Mouse (Mus musculus): ENCODE results near the gene Olfr390. TPM values are rescaled to one million over a fixed set of nuclear protein-coding genes. Genes with fewer than 3 reads are reported as not detected.

Olfr390 gene
- not detected in 2 replicates for total RNA-seq (2014; fragmentation: Nextera tagmentation)
- total RNA-seq (2017): 0.11 and 0.12 TPM in 2 replicates
- not detected in 2 replicates for polyA plus RNA-seq (2012)

DNA sequence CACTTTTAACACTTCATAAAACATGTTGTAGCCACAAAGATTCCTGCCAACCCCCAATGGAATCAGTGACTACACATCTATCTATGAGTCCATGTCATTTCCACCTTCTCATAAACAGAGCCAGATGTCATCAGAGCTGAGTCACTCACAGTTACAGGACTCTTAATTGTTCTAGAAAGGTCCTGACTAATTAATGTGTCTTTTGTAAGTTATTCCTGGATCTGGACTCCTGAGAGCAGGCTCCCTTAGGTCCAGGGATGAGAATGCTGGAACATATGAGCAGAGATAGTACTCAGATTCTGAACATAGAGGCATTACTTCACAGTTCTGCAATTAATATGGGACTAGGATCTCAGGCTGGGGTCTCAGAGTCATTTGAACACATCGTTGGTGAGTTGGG is at the start of gene Olfr390:
TSS of gene Olfr390 (plus strand) at position 301 of the 400 bp plus-strand sequence.
- no peaks in the 10 kb centered on the region for H3K27me3 ChIP-seq (ENCODE audit: insufficient read depth, low read length)
- DNase-seq (ENCODE audit: low spot score) (no peak), ATAC-seq (ENCODE audit: extremely low read depth, insufficient number of reproducible peaks, low FRiP score, poor library complexity, severe bottlenecking) (no peak)
- H3K4me3 ChIP-seq (ENCODE audit: low read depth, low read length): no peak within 1 kb of the TSS
- no peak for TF ChIP-seq GATA2 (IDR thresholded peaks at IDR 0.05; ENCODE audit: borderline replicate concordance, low read depth, low read length)
- no peak for TF ChIP-seq POLR2AphosphoS5 (IDR thresholded peaks at IDR 0.05; ENCODE audit: insufficient replicate concordance, low read depth, low read length)
- TF ChIP-seq TAL1 (conservative IDR thresholded peaks at IDR 0.05; ENCODE audit: low read depth, low read length): no peak
- no peak for TF ChIP-seq GATA1 (IDR thresholded peaks at IDR 0.05; ENCODE audit: borderline replicate concordance, low read length)
- no peak for TF ChIP-seq CTCF (IDR thresholded peaks at IDR 0.05; ENCODE audit: low read depth, low read length)
- H3K36me3 ChIP-seq (replicated peaks): no peaks in the 10 kb centered on the region
- H3K9me3 ChIP-seq (replicated peaks): no peaks in the 10 kb centered on the region
- H3K4me1 ChIP-seq (ENCODE audit: insufficient read depth, low read depth, low read length): no peaks in the 10 kb centered on the region

DNA sequence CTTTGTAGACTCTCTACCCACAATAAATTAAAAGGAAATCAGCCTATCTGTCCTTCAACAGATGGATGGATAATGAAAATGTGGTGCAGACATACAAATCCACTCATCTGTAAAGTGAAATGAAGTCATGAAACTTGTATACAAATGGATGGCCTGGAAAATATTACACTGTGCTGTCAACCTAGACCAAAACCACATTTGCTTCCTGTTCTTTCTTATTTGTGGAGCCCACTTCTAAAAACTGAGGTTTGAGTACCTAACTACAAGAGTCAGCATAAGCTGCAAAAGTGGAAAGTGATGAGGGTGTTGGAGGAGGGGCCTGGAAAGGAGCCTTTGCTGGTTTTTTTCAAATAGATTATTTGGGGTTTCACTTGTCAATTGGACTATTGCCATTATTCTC is 23.6 kb upstream of the Olfr390 start:
- no peaks in the 10 kb centered on the region for H3K9me3 ChIP-seq (replicated peaks)
- H3K4me1 ChIP-seq (ENCODE audit: insufficient read depth, low read depth, low read length): no peaks in the 10 kb centered on the region
- TF ChIP-seq GATA1 (IDR thresholded peaks at IDR 0.05; ENCODE audit: borderline replicate concordance, low read length): no peak
- no peak for TF ChIP-seq TAL1 (conservative IDR thresholded peaks at IDR 0.05; ENCODE audit: low read depth, low read length)
- no peak for TF ChIP-seq POLR2AphosphoS5 (IDR thresholded peaks at IDR 0.05; ENCODE audit: insufficient replicate concordance, low read depth, low read length)
- no peak for DNase-seq (ENCODE audit: low spot score)
- no peak for ATAC-seq (ENCODE audit: extremely low read depth, insufficient number of reproducible peaks, low FRiP score, poor library complexity, severe bottlenecking)
- no peak overlapping the region for H3K4me3 ChIP-seq (ENCODE audit: low read depth, low read length)
- H3K36me3 ChIP-seq (replicated peaks): no peaks in the 10 kb centered on the region
- no peaks in the 10 kb centered on the region for H3K27me3 ChIP-seq (ENCODE audit: insufficient read depth, low read length)

DNA sequence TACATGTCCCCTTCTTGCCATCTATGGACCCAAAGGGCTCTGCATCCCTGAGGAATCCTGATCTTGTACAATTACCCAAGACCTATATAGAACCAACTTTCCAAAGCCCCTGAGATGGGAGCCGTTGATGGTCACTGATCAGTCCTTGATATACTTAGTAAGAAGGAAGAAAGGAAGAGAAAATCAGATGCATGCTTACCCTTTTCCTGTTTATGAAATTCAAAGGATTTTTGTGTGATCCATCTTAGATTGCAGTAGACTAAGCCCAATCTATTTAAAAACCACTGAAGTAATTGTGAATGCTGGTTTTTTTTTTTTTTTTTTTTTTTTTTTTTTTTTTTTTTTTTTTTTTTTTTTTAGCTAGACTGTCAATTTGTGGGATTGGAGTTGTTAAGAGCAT is 2.2 kb upstream of the Olfr390 start, which contains the start of gene Olfr389:
TSS of gene Olfr389 (minus strand) at position 101 of the 400 bp plus-strand sequence.
- ATAC-seq (ENCODE audit: extremely low read depth, insufficient number of reproducible peaks, low FRiP score, poor library complexity, severe bottlenecking): no peak
- H3K9me3 ChIP-seq (replicated peaks): no peaks in the 10 kb centered on the region
- H3K36me3 ChIP-seq (replicated peaks): no peaks in the 10 kb centered on the region
- no peak for DNase-seq (ENCODE audit: low spot score)
- H3K4me1 ChIP-seq (ENCODE audit: insufficient read depth, low read depth, low read length): no peaks in the 10 kb centered on the region
- no peak within 1 kb of the TSS for H3K4me3 ChIP-seq (ENCODE audit: low read depth, low read length)
- TF ChIP-seq CTCF (IDR thresholded peaks at IDR 0.05; ENCODE audit: low read depth, low read length) (no peak), TAL1 (conservative IDR thresholded peaks at IDR 0.05; ENCODE audit: low read depth, low read length) (no peak), POLR2AphosphoS5 (IDR thresholded peaks at IDR 0.05; ENCODE audit: insufficient replicate concordance, low read depth, low read length) (no peak), GATA1 (IDR thresholded peaks at IDR 0.05; ENCODE audit: borderline replicate concordance, low read length) (no peak), GATA2 (IDR thresholded peaks at IDR 0.05; ENCODE audit: borderline replicate concordance, low read depth, low read length) (no peak)
- no peaks in the 10 kb centered on the region for H3K27me3 ChIP-seq (ENCODE audit: insufficient read depth, low read length)

DNA sequence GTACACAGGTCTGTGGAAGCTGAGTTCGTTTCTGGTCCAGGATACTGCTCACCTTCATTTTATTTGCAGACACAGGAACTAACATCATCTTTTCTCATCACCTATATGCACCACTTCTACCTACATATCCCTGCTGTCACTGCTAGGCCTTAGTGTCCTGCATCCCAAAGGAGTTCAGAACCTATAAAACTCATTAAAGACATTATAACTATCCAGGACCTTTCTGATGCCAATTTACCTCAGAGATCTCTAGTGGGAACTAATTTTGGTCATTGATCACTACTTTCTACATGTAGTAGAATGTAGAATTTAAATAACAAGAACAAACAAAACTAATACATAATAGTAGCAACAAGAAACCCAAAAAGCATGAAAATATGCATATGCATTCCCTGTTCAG is 20.2 kb downstream of the Olfr390 start, which contains the start of gene Olfr391-ps:
TSS of gene Olfr391-ps (minus strand) at position 101 of the 400 bp plus-strand sequence.
- no peaks in the 10 kb centered on the region for H3K27me3 ChIP-seq (ENCODE audit: insufficient read depth, low read length)

DNA sequence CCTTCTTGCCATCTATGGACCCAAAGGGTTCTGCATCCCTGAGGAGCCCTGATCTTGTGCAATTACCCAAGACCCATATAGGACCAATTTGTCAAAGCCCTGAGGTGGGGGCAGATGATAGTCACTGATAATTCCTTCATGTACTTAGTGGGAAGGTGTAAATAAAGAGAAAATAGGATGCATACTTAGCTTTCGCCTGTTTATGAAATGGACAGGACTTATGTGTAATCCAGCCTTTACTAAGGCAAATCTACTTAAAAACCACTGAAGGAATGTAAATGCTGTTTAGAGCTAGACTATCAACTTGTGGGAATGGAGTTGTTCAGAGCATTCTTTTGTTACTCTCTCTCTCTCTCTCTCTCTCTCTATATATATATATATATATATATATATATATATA is 34.2 kb downstream of the Olfr390 start, which contains the start of gene Olfr392:
TSS of gene Olfr392 (minus strand) at position 101 of the 400 bp plus-strand sequence.
- Histone ChIP-seq H3K4me1 (ENCODE audit: insufficient read depth, low read depth, low read length) (no peaks in the 10 kb centered on the region), H3K9me3 (replicated peaks) (no peaks in the 10 kb centered on the region), H3K36me3 (replicated peaks) (no peaks in the 10 kb centered on the region), H3K4me3 (ENCODE audit: low read depth, low read length) (no peak within 1 kb of the TSS), H3K27me3 (ENCODE audit: insufficient read depth, low read length) (no peaks in the 10 kb centered on the region)
- DNase-seq (ENCODE audit: low spot score): no peak
- no peak for ATAC-seq (ENCODE audit: extremely low read depth, insufficient number of reproducible peaks, low FRiP score, poor library complexity, severe bottlenecking)
- TF ChIP-seq POLR2AphosphoS5 (IDR thresholded peaks at IDR 0.05; ENCODE audit: insufficient replicate concordance, low read depth, low read length) (no peak), TAL1 (conservative IDR thresholded peaks at IDR 0.05; ENCODE audit: low read depth, low read length) (no peak), GATA2 (IDR thresholded peaks at IDR 0.05; ENCODE audit: borderline replicate concordance, low read depth, low read length) (no peak), CTCF (IDR thresholded peaks at IDR 0.05; ENCODE audit: low read depth, low read length) (no peak), GATA1 (IDR thresholded peaks at IDR 0.05; ENCODE audit: borderline replicate concordance, low read length) (no peak)

More for the DNA sequence above, 20.2 kb downstream of the Olfr390 start, which contains the start of gene Olfr391-ps:
- Histone ChIP-seq H3K9me3 (replicated peaks) (no peaks in the 10 kb centered on the region), H3K4me3 (ENCODE audit: low read depth, low read length) (no peak within 1 kb of the TSS), H3K36me3 (replicated peaks) (no peaks in the 10 kb centered on the region), H3K4me1 (ENCODE audit: insufficient read depth, low read depth, low read length) (no peaks in the 10 kb centered on the region)
- DNase-seq (ENCODE audit: low spot score) (no peak), ATAC-seq (ENCODE audit: extremely low read depth, insufficient number of reproducible peaks, low FRiP score, poor library complexity, severe bottlenecking) (no peak)
- TF ChIP-seq POLR2AphosphoS5 (IDR thresholded peaks at IDR 0.05; ENCODE audit: insufficient replicate concordance, low read depth, low read length): no peak
- TF ChIP-seq TAL1 (conservative IDR thresholded peaks at IDR 0.05; ENCODE audit: low read depth, low read length): no peak
- no peak for TF ChIP-seq GATA1 (IDR thresholded peaks at IDR 0.05; ENCODE audit: borderline replicate concordance, low read length)
- TF ChIP-seq CTCF (IDR thresholded peaks at IDR 0.05; ENCODE audit: low read depth, low read length): no peak
- TF ChIP-seq GATA2 (IDR thresholded peaks at IDR 0.05; ENCODE audit: borderline replicate concordance, low read depth, low read length): no peak

Other genes starting within 250 kb of the Olfr390 start
- not detected in 2 replicates for gene Olfr385, start 190.0 kb upstream of the Olfr390 start, total RNA-seq (2014; fragmentation: Nextera tagmentation)
- 0.12 TPM in 1 of 2 replicates, not detected in the other for gene Olfr385, start 190.0 kb upstream of the Olfr390 start, total RNA-seq (2017)
- gene Olfr385, start 190.0 kb upstream of the Olfr390 start, polyA plus RNA-seq (2012): not detected in 2 replicates
- not detected in 2 replicates for gene Olfr384, start 184.4 kb upstream of the Olfr390 start, total RNA-seq (2014; fragmentation: Nextera tagmentation)
- 0.22 TPM in 1 of 2 replicates, not detected in the other for gene Olfr384, start 184.4 kb upstream of the Olfr390 start, total RNA-seq (2017)
- not detected in 2 replicates for gene Olfr384, start 184.4 kb upstream of the Olfr390 start, polyA plus RNA-seq (2012)
- gene Zfp735, start 94.2 kb upstream of the Olfr390 start, total RNA-seq (2014; fragmentation: Nextera tagmentation): not detected in 2 replicates
- 0.06 and 0.22 TPM in 2 replicates for gene Zfp735, start 94.2 kb upstream of the Olfr390 start, total RNA-seq (2017)
- not detected in 2 replicates for gene Zfp735, start 94.2 kb upstream of the Olfr390 start, polyA plus RNA-seq (2012)
- gene Olfr389, start 2.3 kb upstream of the Olfr390 start, total RNA-seq (2014; fragmentation: Nextera tagmentation): not detected in 2 replicates
- gene Olfr389, start 2.3 kb upstream of the Olfr390 start, total RNA-seq (2017): 0.05 and 0.12 TPM in 2 replicates
- gene Olfr389, start 2.3 kb upstream of the Olfr390 start, polyA plus RNA-seq (2012): not detected in 2 replicates
- not detected in 2 replicates for gene Olfr391-ps, start 20.1 kb downstream of the Olfr390 start, total RNA-seq (2014; fragmentation: Nextera tagmentation)
- gene Olfr391-ps, start 20.1 kb downstream of the Olfr390 start, total RNA-seq (2017): 0.11 TPM in 1 of 2 replicates, not detected in the other
- gene Olfr391-ps, start 20.1 kb downstream of the Olfr390 start, polyA plus RNA-seq (2012): not detected in 2 replicates
- not detected in 2 replicates for gene Olfr392, start 34.1 kb downstream of the Olfr390 start, total RNA-seq (2014; fragmentation: Nextera tagmentation)
- gene Olfr392, start 34.1 kb downstream of the Olfr390 start, total RNA-seq (2017): 0.06 and 0.11 TPM in 2 replicates
- not detected in 2 replicates for gene Olfr392, start 34.1 kb downstream of the Olfr390 start, polyA plus RNA-seq (2012)
- gene Olfr393, start 68.5 kb downstream of the Olfr390 start, total RNA-seq (2014; fragmentation: Nextera tagmentation): not detected in 2 replicates
- gene Olfr393, start 68.5 kb downstream of the Olfr390 start, total RNA-seq (2017): 0.22 TPM in 1 of 2 replicates, not detected in the other
- not detected in 2 replicates for gene Olfr393, start 68.5 kb downstream of the Olfr390 start, polyA plus RNA-seq (2012)
- gene Olfr394, start 107.8 kb downstream of the Olfr390 start, total RNA-seq (2014; fragmentation: Nextera tagmentation): not detected in 2 replicates
- gene Olfr394, start 107.8 kb downstream of the Olfr390 start, total RNA-seq (2017): under 0.01 and 0.05 TPM in 2 replicates
- gene Olfr394, start 107.8 kb downstream of the Olfr390 start, polyA plus RNA-seq (2012): not detected in 2 replicates
- gene Olfr395, start 126.3 kb downstream of the Olfr390 start, total RNA-seq (2014; fragmentation: Nextera tagmentation): not detected in 2 replicates
- gene Olfr395, start 126.3 kb downstream of the Olfr390 start, total RNA-seq (2017): under 0.01 and 0.27 TPM in 2 replicates
- gene Olfr395, start 126.3 kb downstream of the Olfr390 start, polyA plus RNA-seq (2012): not detected in 2 replicates
- gene Olfr23, start 153.7 kb downstream of the Olfr390 start, total RNA-seq (2014; fragmentation: Nextera tagmentation): not detected in 2 replicates
- 0.35 TPM in 1 of 2 replicates, not detected in the other for gene Olfr23, start 153.7 kb downstream of the Olfr390 start, total RNA-seq (2017)
- not detected in 2 replicates for gene Olfr23, start 153.7 kb downstream of the Olfr390 start, polyA plus RNA-seq (2012)
- not detected in 2 replicates for gene Olfr397, start 177.9 kb downstream of the Olfr390 start, total RNA-seq (2014; fragmentation: Nextera tagmentation)
- gene Olfr397, start 177.9 kb downstream of the Olfr390 start, total RNA-seq (2017): 0.05 and 0.12 TPM in 2 replicates
- gene Olfr397, start 177.9 kb downstream of the Olfr390 start, polyA plus RNA-seq (2012): not detected in 2 replicates
- not detected in 2 replicates for gene Olfr398, start 207.4 kb downstream of the Olfr390 start, total RNA-seq (2014; fragmentation: Nextera tagmentation)
- gene Olfr398, start 207.4 kb downstream of the Olfr390 start, total RNA-seq (2017): under 0.01 and 0.22 TPM in 2 replicates
- gene Olfr398, start 207.4 kb downstream of the Olfr390 start, polyA plus RNA-seq (2012): not detected in 2 replicates

All from G1E (cell line).